Mouse (Mus musculus) kidney, embryonic 16.5 days (tissue): ENCODE data around the gene Abcd3. TPM values are rescaled to one million over a fixed set of nuclear protein-coding genes. Genes with fewer than 3 reads are reported as not detected.

Experiments used
- ATAC-seq: fragments of 200-750 bp; cut with Nextera tagmentation; 2 replicates; pipeline ENCODE4 v1.8.0; 2017; ENCODE audit warnings: moderate TSS enrichment; ENCODE audit not compliant: low FRiP score, low TSS enrichment
- H3K27ac ChIP-seq: fragments of 300-500 bp; sonication (generic); 2 replicates; pipeline ENCODE4 v1.5.1; 2014; ENCODE audit warnings: low read length
- H3K27me3 ChIP-seq: fragments of 300-500 bp; sonication (generic); 2 replicates; pipeline ENCODE4 v1.6.1; 2014; ENCODE audit warnings: low read length, control low read depth, mixed read lengths; ENCODE audit not compliant: insufficient read depth
- H3K36me3 ChIP-seq: fragments of 300-500 bp; sonication (generic); 2 replicates; pipeline ENCODE4 v1.6.1; 2014; ENCODE audit warnings: low read length, control low read depth, mixed read lengths; ENCODE audit not compliant: insufficient read depth
- H3K4me1 ChIP-seq: fragments of 300-500 bp; sonication (generic); 2 replicates; pipeline ENCODE4 v1.6.1; 2014; ENCODE audit warnings: low read length, control low read depth, mixed read lengths; ENCODE audit not compliant: insufficient read depth
- H3K4me2 ChIP-seq: fragments of 300-500 bp; sonication (generic); replicated peaks from 2 replicates; pipeline ENCODE4 v1.6.1; 2014; ENCODE audit warnings: low read depth, low read length
- H3K4me3 ChIP-seq: fragments of 300-500 bp; sonication (generic); 2 replicates; pipeline ENCODE4 v1.5.1; 2014; ENCODE audit warnings: mild to moderate bottlenecking, low read length
- H3K9ac ChIP-seq: fragments of 300-500 bp; sonication (generic); replicated peaks from 2 replicates; pipeline ENCODE4 v1.6.1; 2014; ENCODE audit warnings: low read length
- H3K9me3 ChIP-seq: fragments of 300-500 bp; sonication (generic); 2 replicates; pipeline ENCODE4 v1.6.1; 2016; ENCODE audit warnings: low read length, control low read depth
- WGBS: fragments of 180-500 bp; shearing (Covaris S2); extraction: QIAGEN DNeasy Blood & Tissue Kit; methylation state at CpG from one replicate; pipeline ENCODE4 v1.1.7; 2014; 5-methylcytosine and 5-hydroxymethylcytosine counted together
- polyA plus RNA-seq: library from polyadenylated mRNA; unstranded; fragments of >200 nt; fragmentation: Nextera tagmentation; extraction: Ambion mirVana; gene quantifications from 2 replicates; pipeline ENCODE4 v1.2.1, GENCODE M21; 2015

Abcd3 gene
- polyA plus RNA-seq, 1 experiment from 2014 or later, result 82.6 TPM

GRCm38 (mm10) chr3:121844013-121844412 is 28.9 kb upstream of the Abcd3 start:
- Histone ChIP-seq H3K4me2 (no peak overlapping the region), H3K9ac (no peak overlapping the region), H3K9me3 (no peaks in the 10 kb centered on the region), H3K4me3 (no peak overlapping the region), H3K4me1 (peaks cover 5% of the 10 kb centered on the region; the same call in 1 of the 2 replicates), H3K27me3 (no peaks in the 10 kb centered on the region), H3K27ac (no peak overlapping the region), H3K36me3 (no peaks in the 10 kb centered on the region)
- WGBS, result 68% methylated on average over 3 of the region's 3 CpGs
- no peak for ATAC-seq

GRCm38 (mm10) chr3:121843254-121843653 is 28.2 kb upstream of the Abcd3 start:
- Histone ChIP-seq H3K4me3 (no peak overlapping the region), H3K27me3 (no peaks in the 10 kb centered on the region), H3K4me1 (peaks cover 5% of the 10 kb centered on the region; the same call in 1 of the 2 replicates), H3K9me3 (no peaks in the 10 kb centered on the region), H3K9ac (no peak overlapping the region), H3K4me2 (no peak overlapping the region), H3K27ac (no peak overlapping the region), H3K36me3 (no peaks in the 10 kb centered on the region)
- 73% methylated on average over 5 of the region's 5 CpGs for WGBS
- ATAC-seq, result no peak

GRCm38 (mm10) chr3:121842306-121842860 is 27.3 kb upstream of the Abcd3 start:
- no peak overlapping the region for H3K4me2 ChIP-seq
- ATAC-seq, result no peak
- H3K27ac ChIP-seq, result no peak overlapping the region
- WGBS, result 28% methylated on average over 7 of the region's 7 CpGs
- H3K4me1 ChIP-seq, result peaks cover 5% of the 10 kb centered on the region; the same call in 1 of the 2 replicates
- H3K4me3 ChIP-seq, result no peak overlapping the region
- no peaks in the 10 kb centered on the region for H3K36me3 ChIP-seq
- no peak overlapping the region for H3K9ac ChIP-seq
- H3K27me3 ChIP-seq, result no peaks in the 10 kb centered on the region
- H3K9me3 ChIP-seq, result no peaks in the 10 kb centered on the region

- H3K36me3 ChIP-seq, result no peaks in the 10 kb centered on the region
- no peak overlapping the region for H3K4me3 ChIP-seq
- no peak overlapping the region for H3K9ac ChIP-seq
- H3K27ac ChIP-seq, result no peak overlapping the region
- H3K27me3 ChIP-seq, result no peaks in the 10 kb centered on the region
- no peaks in the 10 kb centered on the region for H3K9me3 ChIP-seq
- no peak overlapping the region for H3K4me2 ChIP-seq
- 71% methylated on average over 9 of the region's 9 CpGs for WGBS
- peaks cover 5% of the 10 kb centered on the region; the same call in 1 of the 2 replicates for H3K4me1 ChIP-seq
- ATAC-seq, result no peak
Observed at GRCm38 (mm10) chr3:121841412-121842014, 26.4 kb upstream of the Abcd3 start.

- no peak overlapping the region for H3K4me3 ChIP-seq
- no peaks in the 10 kb centered on the region for H3K9me3 ChIP-seq
- no peak for ATAC-seq
- 94% methylated on average over 8 of the region's 8 CpGs for WGBS
- no peaks in the 10 kb centered on the region for H3K36me3 ChIP-seq
- H3K4me1 ChIP-seq, result peaks cover 5% of the 10 kb centered on the region; the same call in 1 of the 2 replicates
- no peak overlapping the region for H3K4me2 ChIP-seq
- H3K27me3 ChIP-seq, result no peaks in the 10 kb centered on the region
- no peak overlapping the region for H3K9ac ChIP-seq
- no peak overlapping the region for H3K27ac ChIP-seq
Observed at GRCm38 (mm10) chr3:121840351-121840750, 25.2 kb upstream of the Abcd3 start.

- H3K4me3 ChIP-seq, result no peak overlapping the region
- WGBS, result 78% methylated on average over 2 of the region's 2 CpGs
Observed at GRCm38 (mm10) chr3:121834732-121835131, 19.6 kb upstream of the Abcd3 start.

GRCm38 (mm10) chr3:121834250-121834649 is 19.1 kb upstream of the Abcd3 start:
- Histone ChIP-seq H3K4me2 (no peak overlapping the region), H3K9me3 (no peaks in the 10 kb centered on the region), H3K9ac (no peak overlapping the region), H3K4me3 (no peak overlapping the region), H3K4me1 (no peaks in the 10 kb centered on the region), H3K27ac (no peak overlapping the region), H3K36me3 (no peaks in the 10 kb centered on the region), H3K27me3 (no peaks in the 10 kb centered on the region)
- 69% methylated on average over 4 of the region's 4 CpGs for WGBS
- ATAC-seq, result no peak

More at GRCm38 (mm10) chr3:121834732-121835131, 19.6 kb upstream of the Abcd3 start:
- Histone ChIP-seq H3K4me1 (no peaks in the 10 kb centered on the region), H3K27ac (no peak overlapping the region), H3K36me3 (no peaks in the 10 kb centered on the region), H3K27me3 (no peaks in the 10 kb centered on the region), H3K9me3 (no peaks in the 10 kb centered on the region), H3K9ac (no peak overlapping the region), H3K4me2 (no peak overlapping the region)
- ATAC-seq, result no peak

GRCm38 (mm10) chr3:121825092-121825491 is 10.0 kb upstream of the Abcd3 start:
- Histone ChIP-seq H3K4me2 (no peak overlapping the region), H3K27ac (no peak overlapping the region), H3K4me3 (no peak overlapping the region), H3K36me3 (no peaks in the 10 kb centered on the region), H3K4me1 (no peaks in the 10 kb centered on the region), H3K9me3 (peaks cover 4% of the 10 kb centered on the region; the same call in 1 of the 2 replicates), H3K9ac (no peak overlapping the region), H3K27me3 (no peaks in the 10 kb centered on the region)
- no peak for ATAC-seq
- whole genome bisulfite sequencing, result 70% methylated on average over 1 of the region's 1 CpGs

- Histone ChIP-seq H3K27ac (no peak overlapping the region), H3K9ac (no peak overlapping the region), H3K36me3 (no peaks in the 10 kb centered on the region), H3K9me3 (peaks cover 4% of the 10 kb centered on the region; the same call in 1 of the 2 replicates), H3K4me2 (no peak overlapping the region), H3K27me3 (no peaks in the 10 kb centered on the region), H3K4me1 (no peaks in the 10 kb centered on the region), H3K4me3 (no peak overlapping the region)
- no peak for ATAC-seq
- 97% methylated on average over 1 of the region's 1 CpGs for WGBS
Observed at GRCm38 (mm10) chr3:121824319-121824718, 9.2 kb upstream of the Abcd3 start.

GRCm38 (mm10) chr3:121822643-121823042 is 7.5 kb upstream of the Abcd3 start:
- H3K4me1 ChIP-seq, result no peaks in the 10 kb centered on the region
- H3K4me3 ChIP-seq, result no peak overlapping the region
- no peak overlapping the region for H3K4me2 ChIP-seq
- 73% methylated on average over 5 of the region's 5 CpGs for WGBS
- no peak overlapping the region for H3K27ac ChIP-seq
- no peaks in the 10 kb centered on the region for H3K9me3 ChIP-seq
- H3K27me3 ChIP-seq, result no peaks in the 10 kb centered on the region
- H3K36me3 ChIP-seq, result no peaks in the 10 kb centered on the region
- no peak for ATAC-seq
- no peak overlapping the region for H3K9ac ChIP-seq
